Mouse (Mus musculus) midbrain, embryonic 16.5 days (tissue): ENCODE measurements around the gene Jag2. TPM values are rescaled to one million over a fixed set of nuclear protein-coding genes. Genes with fewer than 3 reads are reported as not detected.

ENCODE experiments used
- ATAC-seq: fragments of 200-750 bp; cut with Nextera tagmentation; 2 replicates; pipeline ENCODE4 v1.8.0; 2017; ENCODE audit warnings: moderate TSS enrichment
- H3K27ac ChIP-seq: fragments of 300-500 bp; sonication (generic); 2 replicates; pipeline ENCODE4 v1.5.1; 2014; ENCODE audit warnings: mild to moderate bottlenecking, low read length, mixed read lengths
- H3K27me3 ChIP-seq: fragments of 300-500 bp; sonication (generic); 2 replicates; pipeline ENCODE4 v1.6.1; 2014; ENCODE audit warnings: low read depth, low read length, mixed read lengths; ENCODE audit not compliant: control insufficient read depth, insufficient read depth
- H3K36me3 ChIP-seq: fragments of 300-500 bp; sonication (generic); 2 replicates; pipeline ENCODE4 v1.6.1; 2014; ENCODE audit warnings: mild to moderate bottlenecking, low read length, moderate library complexity, mixed read lengths; ENCODE audit not compliant: control insufficient read depth, insufficient read depth
- H3K4me1 ChIP-seq: fragments of 300-500 bp; sonication (generic); 2 replicates; pipeline ENCODE4 v1.6.1; 2014; ENCODE audit warnings: mild to moderate bottlenecking, low read length, mixed read lengths; ENCODE audit not compliant: control insufficient read depth, insufficient read depth
- H3K4me2 ChIP-seq: fragments of 300-500 bp; sonication (generic); 2 replicates; pipeline ENCODE4 v1.6.1; 2014; ENCODE audit warnings: mild to moderate bottlenecking, low read length, mixed read lengths
- H3K4me3 ChIP-seq: fragments of 300-500 bp; sonication (generic); 2 replicates; pipeline ENCODE4 v1.5.1; 2014; ENCODE audit warnings: low read depth, mild to moderate bottlenecking, low read length, moderate library complexity, mixed read lengths
- H3K9ac ChIP-seq: fragments of 300-500 bp; sonication (generic); 2 replicates; pipeline ENCODE4 v1.6.1; 2014; ENCODE audit warnings: low read depth, low read length, mixed read lengths
- H3K9me3 ChIP-seq: fragments of 300-500 bp; sonication (generic); replicated peaks from 2 replicates; pipeline ENCODE4 v1.6.1; 2014; ENCODE audit warnings: mild to moderate bottlenecking, low read length, mixed read lengths; ENCODE audit not compliant: control insufficient read depth, poor library complexity, severe bottlenecking
- WGBS: fragments of 180-500 bp; shearing (Covaris S2); extraction: QIAGEN DNeasy Blood & Tissue Kit; methylation state at CpG from one replicate; pipeline ENCODE4 v1.1.7; 2014; 5-methylcytosine and 5-hydroxymethylcytosine counted together
- polyA plus RNA-seq: library from polyadenylated mRNA; unstranded; fragments of >200 nt; fragmentation: Nextera tagmentation; extraction: Ambion mirVana; gene quantifications from 2 replicates; pipeline ENCODE4 v1.2.1, GENCODE M21; 2015

Jag2 gene
- polyA plus RNA-seq, 1 experiment from 2014 or later: 10.4 TPM

- Histone ChIP-seq H3K4me1 (peaks cover 7% of the 10 kb centered on the region; the same call in 1 of the 2 replicates), H3K4me2 (no peak overlapping the region), H3K9me3 (no peaks in the 10 kb centered on the region), H3K9ac (no peak overlapping the region), H3K27ac (no peak overlapping the region), H3K36me3 (no peaks in the 10 kb centered on the region), H3K4me3 (no peak overlapping the region), H3K27me3 (peaks cover 21% of the 10 kb centered on the region)
- WGBS: 59% methylated on average over 13 of the region's 13 CpGs
- no peak for ATAC-seq
Measured at GRCm38 (mm10) chr12:112870775-112871174, 58.8 kb downstream of the Jag2 start.

GRCm38 (mm10) chr12:112869783-112870204, 59.8 kb downstream of the Jag2 start:
- Histone ChIP-seq H3K4me2 (peak overlapping the region; percentile 25), H3K9ac (no peak overlapping the region), H3K36me3 (no peaks in the 10 kb centered on the region), H3K4me1 (peaks cover 7% of the 10 kb centered on the region; the same call in 1 of the 2 replicates), H3K9me3 (no peaks in the 10 kb centered on the region), H3K27ac (no peak overlapping the region), H3K4me3 (no peak overlapping the region), H3K27me3 (peaks cover 12% of the 10 kb centered on the region)
- 30% methylated on average over 16 of the region's 16 CpGs for WGBS
- ATAC-seq: no peak

- no peaks in the 10 kb centered on the region for H3K9me3 ChIP-seq
- no peak for ATAC-seq
- H3K4me3 ChIP-seq: no peak within 1 kb of the TSS
- 0 out of 2 replicates have a peak, but pooled peaks cover 2% of the 10 kb centered on the region for H3K4me1 ChIP-seq
- no peak within 1 kb of the TSS for H3K9ac ChIP-seq
- H3K27ac ChIP-seq: no peak within 1 kb of the TSS
- no peaks in the 10 kb centered on the region for H3K27me3 ChIP-seq
- 66% methylated on average over 13 of the region's 13 CpGs for WGBS
- H3K36me3 ChIP-seq: no peaks in the 10 kb centered on the region
- no peak within 1 kb of the TSS for H3K4me2 ChIP-seq
Measured at GRCm38 (mm10) chr12:112868178-112869087, 61.1 kb downstream of the Jag2 start, which contains the start of gene Gpr132. Gene Gpr132 (minus strand): TSS chr12:112868228.

GRCm38 (mm10) chr12:112867106-112867674, 62.4 kb downstream of the Jag2 start:
- ATAC-seq: no peak
- Histone ChIP-seq H3K27me3 (no peaks in the 10 kb centered on the region), H3K36me3 (no peaks in the 10 kb centered on the region), H3K9ac (no peak overlapping the region), H3K4me2 (no peak overlapping the region), H3K27ac (no peak overlapping the region), H3K4me3 (no peak overlapping the region), H3K4me1 (0 out of 2 replicates have a peak, but pooled peaks cover 2% of the 10 kb centered on the region), H3K9me3 (no peaks in the 10 kb centered on the region)
- 88% methylated on average over 7 of the region's 7 CpGs for WGBS

- no peak overlapping the region for H3K27ac ChIP-seq
- H3K9me3 ChIP-seq: no peaks in the 10 kb centered on the region
- H3K4me3 ChIP-seq: no peak overlapping the region
- H3K27me3 ChIP-seq: no peaks in the 10 kb centered on the region
- H3K36me3 ChIP-seq: no peaks in the 10 kb centered on the region
- no peak for ATAC-seq
- H3K4me1 ChIP-seq: 0 out of 2 replicates have a peak, but pooled peaks cover 2% of the 10 kb centered on the region
- no peak overlapping the region for H3K4me2 ChIP-seq
- WGBS: 74% methylated on average over 8 of the region's 8 CpGs
- H3K9ac ChIP-seq: no peak overlapping the region
Measured at GRCm38 (mm10) chr12:112866467-112867080, 63.0 kb downstream of the Jag2 start.

GRCm38 (mm10) chr12:112864804-112865203, 64.8 kb downstream of the Jag2 start:
- no peak overlapping the region for H3K27ac ChIP-seq
- no peaks in the 10 kb centered on the region for H3K9me3 ChIP-seq
- H3K4me2 ChIP-seq: no peak overlapping the region
- H3K9ac ChIP-seq: no peak overlapping the region
- 94% methylated on average over 7 of the region's 7 CpGs for WGBS
- no peak for ATAC-seq
- H3K36me3 ChIP-seq: no peaks in the 10 kb centered on the region
- 0 out of 2 replicates have a peak, but pooled peaks cover under 1% of the 10 kb centered on the region for H3K4me1 ChIP-seq
- no peak overlapping the region for H3K4me3 ChIP-seq
- H3K27me3 ChIP-seq: no peaks in the 10 kb centered on the region

- WGBS: 62% methylated on average over 9 of the region's 9 CpGs
- H3K9ac ChIP-seq: no peak overlapping the region
- H3K4me3 ChIP-seq: no peak overlapping the region
- H3K9me3 ChIP-seq: no peaks in the 10 kb centered on the region
- H3K4me1 ChIP-seq: no peaks in the 10 kb centered on the region
- no peak for ATAC-seq
- no peak overlapping the region for H3K27ac ChIP-seq
- H3K27me3 ChIP-seq: no peaks in the 10 kb centered on the region
- no peaks in the 10 kb centered on the region for H3K36me3 ChIP-seq
- no peak overlapping the region for H3K4me2 ChIP-seq
Measured at GRCm38 (mm10) chr12:112861911-112862321, 67.7 kb downstream of the Jag2 start.

- Histone ChIP-seq H3K4me1 (no peaks in the 10 kb centered on the region), H3K36me3 (no peaks in the 10 kb centered on the region), H3K9me3 (no peaks in the 10 kb centered on the region), H3K4me2 (no peak overlapping the region), H3K4me3 (no peak overlapping the region), H3K9ac (no peak overlapping the region), H3K27ac (no peak overlapping the region), H3K27me3 (no peaks in the 10 kb centered on the region)
- WGBS: 74% methylated on average over 7 of the region's 7 CpGs
- ATAC-seq: no peak
Measured at GRCm38 (mm10) chr12:112860765-112861164, 68.8 kb downstream of the Jag2 start.
